Mouse (Mus musculus) gastrocnemius, postnatal 36 days (tissue): ENCODE data around the gene Ddx1. TPM values are rescaled to one million over a fixed set of nuclear protein-coding genes. Genes with fewer than 3 reads are reported as not detected.

Experiments used
- DNase-seq, 2 experiments: peaks; one replicate each; pipeline ENCODE4 v3.0.0; 2022
- intact Hi-C: fragments of 180-260 bp; cut with DNase I; formaldehyde crosslinking; loops from one replicate; pipeline ENCODE4 v1.15.1; 2025
- total RNA-seq, 2 experiments: library from RNA; stranded (reverse); gene quantifications; 2 replicates each; pipeline ENCODE4 v1.2.3; 2021

Gene Ddx1
- total RNA-seq, 2 experiments from 2014 or later = 91.7 to 113 TPM

GRCm38 (mm10) chr12:13167116-13167515 lies 81.9 kb downstream of the Ddx1 start:
- no peak for DNase-seq
- intact Hi-C loops = no loop called here

Other genes with a start within 250 kb of the Ddx1 start
- gene Nbas, start 19.9 kb upstream of the Ddx1 start, total RNA-seq = 10 to 100 TPM; 15.6 to 19.3 TPM